Mouse (Mus musculus) left cerebral cortex, postnatal 25 days (tissue): ENCODE results near the gene Fam166b. TPM values are rescaled to one million over a fixed set of nuclear protein-coding genes. Genes with fewer than 3 reads are reported as not detected.

Source experiments
- DNase-seq, 2 experiments: peaks; one replicate each; pipeline ENCODE4 v3.0.0; 2022; ENCODE audit warnings: low spot score in 2 of 2, mixed read lengths in 1 of 2
- intact Hi-C: fragments of 180-260 bp; cut with DNase I; formaldehyde crosslinking; loops from one replicate; pipeline ENCODE4 v1.15.1; 2025
- total RNA-seq, 2 experiments: library from RNA; stranded (reverse); gene quantifications; 2 replicates each; pipeline ENCODE4 v1.2.3; 2021

Fam166b gene
- total RNA-seq, 2 experiments from 2014 or later: 0.62 to 1.2 TPM

DNA sequence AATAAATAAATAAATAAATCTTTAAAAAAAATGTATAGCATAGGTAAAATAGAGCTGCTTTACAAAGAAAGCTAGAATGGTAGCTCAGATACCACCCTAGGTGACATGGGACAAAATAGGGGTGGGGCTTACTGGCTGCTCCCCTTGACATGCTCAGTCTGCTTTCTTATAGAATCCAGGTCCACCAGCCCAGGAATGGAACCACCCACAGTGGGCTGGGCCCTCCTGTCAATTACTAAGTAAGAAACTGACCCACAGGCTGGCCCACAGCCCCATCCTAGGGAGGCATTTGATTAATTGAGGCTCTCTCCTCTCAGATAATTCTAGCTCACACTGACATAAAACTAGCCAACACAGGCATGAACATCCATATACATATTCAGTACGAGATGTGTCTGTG lies 3.9 kb upstream of the Fam166b start:
- intact Hi-C loops: no loop called here
- no peak for DNase-seq

GRCm38 (mm10) chr4:43431690-43432089 lies 2.8 kb upstream of the Fam166b start:
- peak; percentile 77 to 89 for DNase-seq
- intact Hi-C loops: no loop called here

DNA sequence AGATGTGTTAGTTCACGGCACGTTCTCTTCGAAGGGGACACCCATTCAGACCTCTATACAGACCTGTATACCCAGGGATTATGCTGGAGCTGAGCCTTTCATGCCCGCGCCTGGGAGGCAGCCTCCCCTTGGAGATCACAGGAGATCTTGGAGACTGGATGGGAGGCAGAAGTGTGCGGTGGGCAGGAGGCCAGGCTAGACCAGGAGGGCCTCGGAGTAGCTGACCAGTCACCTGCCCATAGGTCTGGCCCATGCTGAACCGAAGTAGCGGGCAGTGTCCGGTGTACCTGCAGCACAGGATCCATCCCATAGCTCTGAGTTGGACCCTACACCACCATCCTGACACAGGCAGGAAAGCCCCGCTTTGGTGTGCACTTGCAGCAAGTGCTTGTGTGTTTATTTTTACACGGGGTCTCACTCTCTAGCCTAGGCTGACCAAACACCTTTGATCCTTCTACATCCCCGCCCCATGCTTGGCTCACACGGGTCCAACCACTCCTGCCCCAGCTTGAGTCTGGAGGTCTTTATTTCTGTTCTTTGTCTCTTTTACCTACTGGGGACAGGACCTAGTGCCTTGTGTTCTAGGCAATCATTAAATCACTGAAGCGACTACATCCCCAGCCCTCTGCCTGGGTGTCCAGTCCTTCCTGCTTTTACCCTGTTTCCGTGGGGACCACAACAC lies 613 bp downstream of the Fam166b start:
- DNase-seq: no peak
- intact Hi-C loops: no loop called here

DNA sequence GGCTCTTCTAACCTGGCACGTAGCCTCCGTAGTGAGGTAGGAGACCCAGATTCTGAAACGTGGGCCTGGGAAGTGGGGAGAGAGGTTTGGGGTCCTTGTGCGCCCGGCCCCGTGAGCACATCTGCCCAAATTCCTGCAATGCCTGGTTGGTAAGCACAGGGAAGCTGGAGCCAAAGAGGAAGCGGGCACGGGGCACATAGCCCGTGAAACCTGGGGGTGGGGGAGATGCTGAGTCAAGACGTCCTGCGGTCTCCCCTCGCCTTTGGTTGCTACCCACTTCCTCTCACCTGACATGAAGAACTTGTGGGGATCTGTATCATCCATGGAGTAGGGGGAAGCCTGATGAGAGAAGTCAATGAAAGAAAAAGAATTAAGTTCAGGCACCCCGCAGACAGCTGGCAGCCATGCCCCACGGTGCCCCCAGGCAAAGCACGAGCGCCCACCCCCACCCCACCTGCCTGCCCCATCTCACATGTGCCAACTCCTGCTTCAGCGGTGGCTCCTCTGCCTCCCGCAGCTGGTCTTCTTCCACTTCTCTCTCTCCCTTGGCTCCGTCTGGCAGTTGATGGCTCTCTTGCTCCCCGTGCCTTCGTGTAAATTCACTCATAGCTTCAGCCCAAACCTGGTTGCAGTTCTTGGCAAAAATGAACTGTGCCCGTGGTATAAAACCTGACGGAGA lies 1.3 kb downstream of the Fam166b start:
- DNase-seq: no peak
- intact Hi-C loops: no loop called here

DNA sequence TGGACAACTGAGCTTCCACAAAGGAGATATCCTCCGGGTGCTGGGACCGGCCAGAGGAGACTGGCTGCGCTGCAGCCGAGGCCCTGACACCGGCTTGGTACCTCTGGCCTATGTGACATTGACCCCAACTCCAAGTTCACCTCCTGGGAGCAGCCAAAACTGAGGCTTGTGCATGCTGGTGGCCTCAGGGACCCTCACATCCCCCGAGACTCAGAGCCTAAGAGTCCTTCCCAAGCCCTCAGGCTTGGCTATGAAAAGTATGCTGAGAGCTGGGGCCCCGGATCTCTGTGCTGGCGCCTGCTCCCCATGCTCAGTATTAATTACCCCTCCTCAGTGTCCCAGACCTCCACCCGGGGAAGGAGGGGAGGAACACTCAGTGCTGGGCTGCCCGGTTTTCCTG lies 2.4 kb downstream of the Fam166b start:
- intact Hi-C loops: no loop called here
- no peak for DNase-seq

DNA sequence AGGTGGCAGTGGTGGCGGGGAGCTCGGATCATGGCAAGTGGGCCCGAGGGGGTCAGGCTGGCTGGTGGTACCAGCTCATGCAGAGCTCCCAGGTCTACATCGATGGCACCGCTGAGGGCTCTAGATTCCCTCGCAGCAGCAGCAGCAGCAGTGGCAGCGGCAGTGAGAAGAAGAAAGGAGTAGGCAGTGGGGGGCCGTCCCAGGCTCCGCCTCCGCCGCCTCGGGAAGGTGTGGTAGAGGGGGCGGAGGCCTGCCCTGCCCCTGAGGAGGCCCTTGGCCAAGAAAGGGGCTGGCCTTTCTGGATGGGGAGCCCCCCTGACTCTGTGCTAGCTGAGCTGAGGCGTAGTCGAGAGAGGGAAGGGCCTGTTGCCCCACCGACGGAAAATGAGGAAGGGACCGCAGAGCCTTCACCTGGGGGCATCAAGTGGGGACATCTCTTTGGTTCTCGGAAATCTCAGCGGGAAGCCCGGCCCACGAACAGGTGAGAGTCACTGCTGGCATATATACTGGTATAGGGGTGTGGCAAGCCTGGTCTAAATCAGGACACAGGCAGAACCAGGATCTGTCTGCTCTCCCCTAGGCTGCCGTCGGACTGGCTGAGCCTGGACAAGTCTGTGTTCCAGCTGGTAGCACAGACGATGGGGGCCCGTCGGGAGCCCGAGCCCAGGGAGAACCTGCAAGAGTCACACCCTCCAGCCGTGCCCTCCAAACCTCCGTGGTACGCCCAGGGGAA lies 3.1 kb downstream of the Fam166b start:
- DNase-seq: no peak
- intact Hi-C loops: no loop called here

DNA sequence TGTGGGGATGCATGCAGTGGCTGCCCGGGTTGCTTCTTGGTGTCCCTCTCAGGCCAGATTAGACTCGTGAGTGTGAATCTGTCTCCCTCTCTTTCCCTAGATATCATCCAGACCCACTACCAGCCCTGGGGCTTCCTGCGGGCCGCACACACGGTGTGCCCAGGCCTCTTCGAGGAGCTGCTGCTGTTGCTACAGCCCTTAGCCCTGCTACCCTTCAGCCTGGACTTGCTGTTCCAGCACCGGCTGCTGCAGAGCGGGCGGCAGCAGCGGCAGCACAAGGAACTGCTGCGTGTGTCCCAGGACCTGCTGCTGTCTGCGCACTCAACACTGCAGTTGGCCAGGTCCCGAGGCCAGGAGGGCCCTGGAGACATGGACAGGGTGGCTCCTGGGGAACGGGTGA lies 3.7 kb downstream of the Fam166b start:
- intact Hi-C loops: no loop called here
- no peak for DNase-seq

DNA sequence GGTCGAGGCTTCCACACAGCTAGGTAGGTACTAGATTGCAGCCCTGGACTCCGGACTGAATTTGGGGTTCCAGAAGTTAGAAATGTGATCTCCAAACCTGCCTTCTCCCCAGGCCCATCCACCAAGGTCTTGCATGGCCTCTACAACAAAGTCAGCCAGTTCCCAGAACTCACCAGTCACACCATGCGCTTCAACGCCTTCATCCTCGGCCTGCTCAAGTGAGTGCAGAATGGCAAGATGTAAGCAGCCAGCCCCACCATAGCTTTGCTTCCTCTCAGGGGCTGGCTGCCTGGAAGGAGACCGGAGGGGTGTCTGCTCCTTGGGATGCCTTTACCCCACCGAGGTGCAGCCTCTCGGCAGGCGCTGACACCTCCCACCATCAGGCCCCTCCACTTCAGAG lies 4.9 kb downstream of the Fam166b start:
- intact Hi-C loops: loop anchor here (5.0 kb wide), 1 partner anchor 377 kb away; the partner anchor contains the start of gene Fam214b
- no peak for DNase-seq

DNA sequence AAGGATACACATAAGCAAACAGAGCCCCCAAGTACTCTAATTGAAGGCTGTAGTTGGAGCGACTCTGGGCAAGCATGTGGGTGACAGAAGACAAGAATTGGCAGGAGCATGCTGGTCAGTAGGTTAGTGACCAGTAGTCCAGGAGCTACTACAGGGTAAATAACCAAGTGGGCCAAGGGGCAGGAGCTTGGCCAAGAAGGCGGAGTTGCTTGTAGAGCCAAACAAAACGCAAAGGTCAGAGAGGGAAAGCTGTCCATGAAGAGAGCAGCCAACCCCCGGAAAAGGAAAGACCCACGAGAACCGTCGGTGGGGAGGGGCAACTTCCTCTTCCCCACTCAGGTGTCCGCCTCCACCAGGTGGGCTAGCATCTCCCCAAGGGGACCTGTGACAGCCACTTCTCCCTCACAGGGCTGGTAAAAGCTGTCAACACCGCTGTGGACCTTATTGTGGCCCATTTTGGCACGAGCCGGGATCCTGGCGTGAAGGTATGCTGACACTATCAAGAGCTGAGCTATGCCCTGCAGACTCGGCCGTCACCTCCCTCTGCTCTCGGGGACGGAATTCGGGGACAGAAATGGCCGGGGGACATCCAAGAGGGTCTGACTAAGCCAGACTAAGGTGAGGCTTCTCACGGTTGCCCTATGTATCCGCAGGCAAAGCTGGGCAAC lies 5.5 kb downstream of the Fam166b start:
- no peak for DNase-seq
- intact Hi-C loops: loop anchor here (5.0 kb wide), 1 partner anchor 376 kb away; the partner anchor contains the start of gene Fam214b

DNA sequence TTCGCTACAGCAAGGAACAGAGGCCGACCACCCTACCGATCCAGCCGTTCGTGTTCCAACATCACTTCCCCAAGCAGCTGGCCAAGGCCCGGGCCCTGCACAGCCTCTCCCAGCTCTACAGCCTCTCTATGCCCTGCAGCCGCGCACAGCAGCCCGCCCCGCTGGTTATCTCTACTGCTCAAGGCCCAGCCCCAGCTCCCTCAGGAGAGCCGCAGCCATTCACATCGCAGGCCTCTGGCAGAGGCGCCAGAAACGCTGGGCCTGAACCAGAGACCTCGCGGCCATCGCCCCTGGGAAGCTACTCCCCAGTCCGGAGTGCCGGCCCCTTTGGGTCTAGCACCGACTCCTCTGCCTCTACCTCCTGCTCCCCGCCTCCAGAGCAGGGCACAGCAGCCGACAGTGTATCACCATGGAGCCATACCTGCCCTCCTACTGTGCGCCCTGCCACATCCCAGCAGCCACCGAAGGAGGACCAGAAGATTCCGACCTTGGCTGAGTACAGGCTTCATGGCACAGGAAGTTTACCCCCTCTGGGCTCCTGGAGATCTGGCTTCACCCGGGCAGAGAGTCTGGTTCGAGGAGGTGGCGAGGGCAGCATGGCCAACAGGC lies 7.2 kb downstream of the Fam166b start:
- DNase-seq: no peak
- intact Hi-C loops: loop anchor here (5.0 kb wide), 1 partner anchor 374 kb away; the partner anchor contains the start of gene Fam214b

DNA sequence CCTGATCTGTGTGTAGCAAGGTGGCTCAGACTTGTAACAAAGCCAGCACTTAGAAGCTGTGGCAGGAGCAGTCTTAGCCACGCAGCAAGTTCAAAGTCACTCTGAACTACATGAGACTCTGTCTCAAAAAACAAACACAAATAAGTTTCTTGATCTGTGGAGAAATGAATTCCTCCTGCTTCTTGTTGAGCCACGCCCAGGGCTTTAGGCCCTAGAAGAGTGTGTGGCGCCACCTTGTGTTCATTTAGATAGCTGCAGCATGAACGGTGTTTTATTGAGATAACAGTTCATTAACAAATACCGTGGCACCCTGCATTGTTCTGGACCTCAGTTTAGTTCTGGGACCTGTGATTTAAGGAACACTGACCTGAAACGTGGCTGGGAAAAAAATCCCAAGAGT lies 8.6 kb downstream of the Fam166b start:
- intact Hi-C loops: loop anchor here (1.0 to 5.0 kb wide), 4 partner anchors 37 to 373 kb away; partner anchors contain the start of genes Atp8b5 and Fam214b
- peak; percentile 81 to 85 for DNase-seq

DNA sequence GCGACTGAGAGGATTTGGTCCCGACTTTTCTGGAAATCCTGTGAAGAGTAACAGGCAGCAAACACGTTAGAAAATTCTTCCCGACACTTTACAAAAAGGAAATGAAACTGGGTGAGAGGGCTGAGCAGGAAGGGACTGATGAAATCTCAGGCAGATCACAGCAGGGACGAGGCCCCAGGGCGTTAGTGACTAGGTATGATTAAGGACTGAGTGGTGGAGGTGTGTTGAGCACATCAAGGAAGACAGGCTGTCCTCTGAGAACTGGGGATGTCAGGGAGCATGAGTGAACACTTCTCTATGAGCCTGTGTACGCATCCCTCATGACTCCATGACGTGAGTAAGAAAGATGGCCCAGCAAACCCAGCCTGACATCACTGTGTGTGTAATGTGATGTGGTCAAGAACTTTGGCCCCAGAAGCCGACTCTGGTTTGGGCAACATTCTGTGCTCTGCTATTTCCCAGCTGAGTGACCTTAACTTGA lies 9.1 kb downstream of the Fam166b start:
- intact Hi-C loops: loop anchor here (1.0 to 5.0 kb wide), 4 partner anchors 37 to 373 kb away; partner anchors contain the start of genes Atp8b5 and Fam214b
- no peak for DNase-seq

DNA sequence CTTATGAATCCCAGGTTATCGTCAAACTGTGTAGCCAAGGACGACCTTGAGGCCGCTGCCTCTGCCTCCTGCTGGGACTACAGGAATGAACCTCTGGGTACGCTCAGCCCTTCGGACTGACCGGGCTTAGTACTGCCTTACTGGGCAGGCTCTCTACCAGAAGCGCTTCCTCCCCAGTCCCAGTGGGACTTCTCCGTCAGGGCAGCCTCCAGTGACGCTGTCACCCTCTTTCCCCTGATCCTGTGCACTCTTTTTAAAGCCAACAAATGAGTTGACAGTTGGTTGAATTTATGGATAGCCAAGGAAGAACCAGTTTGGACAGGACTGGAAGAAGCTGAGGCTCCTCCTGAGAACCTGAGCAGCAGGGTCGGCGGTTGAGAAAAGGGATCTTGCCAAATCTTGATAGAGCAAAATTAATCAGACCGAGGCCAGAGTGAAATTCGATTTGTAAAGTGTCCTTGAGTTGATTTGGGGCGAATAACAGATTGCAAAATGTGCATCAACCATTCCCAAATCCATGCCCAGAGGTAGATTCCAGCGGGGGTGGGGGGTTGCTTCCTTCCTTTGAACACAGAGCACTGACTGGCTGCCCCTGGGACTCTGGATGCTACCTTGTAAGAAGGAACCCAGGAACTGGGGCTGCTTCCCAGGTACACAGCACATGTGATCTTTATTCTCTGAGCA lies 9.8 kb downstream of the Fam166b start:
- intact Hi-C loops: no loop called here
- DNase-seq: no peak

- intact Hi-C loops: no loop called here
- no peak for DNase-seq
Observed at GRCm38 (mm10) chr4:43418450-43418849, 10.5 kb downstream of the Fam166b start.

DNA sequence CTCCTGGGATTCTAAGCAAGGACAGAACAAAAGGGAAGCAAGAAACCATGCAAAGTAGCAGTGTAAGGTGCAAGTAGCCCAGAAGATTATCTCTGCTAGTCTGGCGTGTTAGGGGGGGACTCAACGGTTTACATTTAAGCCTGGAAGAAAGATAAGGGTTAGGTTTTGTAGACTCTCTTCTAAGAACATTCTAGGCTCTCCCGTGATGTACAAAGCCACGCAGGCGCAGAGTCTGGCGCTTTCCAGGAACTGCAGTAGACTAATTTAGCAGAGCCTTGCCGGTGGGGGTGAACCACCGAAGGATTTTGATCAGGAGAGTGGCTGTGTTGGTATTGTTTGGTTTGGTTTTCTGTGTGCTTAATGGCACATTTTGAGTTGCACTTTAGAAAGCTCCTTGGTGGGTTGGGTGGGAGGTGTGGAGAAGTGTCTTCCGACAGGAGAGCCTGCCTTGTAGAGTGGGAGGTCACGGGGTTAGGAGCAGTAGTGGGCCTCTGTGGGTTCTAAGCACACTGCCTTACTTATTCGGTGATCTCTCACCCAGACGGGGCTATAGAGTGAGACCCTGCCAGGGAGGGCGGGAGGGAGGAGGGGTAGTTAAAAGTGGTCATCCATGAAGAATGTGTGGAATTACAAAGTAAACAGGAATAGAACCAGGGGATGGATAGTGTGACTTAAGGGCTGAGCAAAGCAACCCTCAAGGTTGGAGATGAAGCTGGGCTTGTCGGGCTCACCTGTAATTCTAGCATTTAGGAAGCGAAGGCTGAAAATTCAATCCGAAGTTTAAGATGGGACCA lies 11.5 kb downstream of the Fam166b start:
- intact Hi-C loops: no loop called here
- DNase-seq: peak in 1 of 2 experiments; percentile 48

DNA sequence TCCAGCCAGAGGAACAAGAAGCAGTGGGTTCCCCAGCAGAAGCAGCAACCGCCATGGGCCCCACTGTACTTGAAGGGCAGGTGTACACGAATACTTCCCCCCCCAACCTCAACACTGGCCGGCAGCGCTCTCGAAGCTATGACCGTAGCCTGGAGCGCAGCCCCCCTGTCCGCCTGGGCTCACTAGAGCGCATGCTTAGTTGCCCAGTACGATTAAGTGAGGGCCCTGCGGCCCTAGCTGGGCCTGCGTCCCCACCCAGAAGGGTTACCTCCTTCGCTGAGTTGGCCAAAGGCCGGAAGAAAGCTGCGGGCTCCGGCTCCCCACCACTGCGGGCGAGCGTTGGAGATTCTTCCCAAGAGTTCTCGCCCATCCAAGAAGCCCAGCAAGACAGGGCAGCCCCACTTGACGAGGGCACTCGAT lies 12.9 kb downstream of the Fam166b start:
- DNase-seq: no peak
- intact Hi-C loops: no loop called here

DNA sequence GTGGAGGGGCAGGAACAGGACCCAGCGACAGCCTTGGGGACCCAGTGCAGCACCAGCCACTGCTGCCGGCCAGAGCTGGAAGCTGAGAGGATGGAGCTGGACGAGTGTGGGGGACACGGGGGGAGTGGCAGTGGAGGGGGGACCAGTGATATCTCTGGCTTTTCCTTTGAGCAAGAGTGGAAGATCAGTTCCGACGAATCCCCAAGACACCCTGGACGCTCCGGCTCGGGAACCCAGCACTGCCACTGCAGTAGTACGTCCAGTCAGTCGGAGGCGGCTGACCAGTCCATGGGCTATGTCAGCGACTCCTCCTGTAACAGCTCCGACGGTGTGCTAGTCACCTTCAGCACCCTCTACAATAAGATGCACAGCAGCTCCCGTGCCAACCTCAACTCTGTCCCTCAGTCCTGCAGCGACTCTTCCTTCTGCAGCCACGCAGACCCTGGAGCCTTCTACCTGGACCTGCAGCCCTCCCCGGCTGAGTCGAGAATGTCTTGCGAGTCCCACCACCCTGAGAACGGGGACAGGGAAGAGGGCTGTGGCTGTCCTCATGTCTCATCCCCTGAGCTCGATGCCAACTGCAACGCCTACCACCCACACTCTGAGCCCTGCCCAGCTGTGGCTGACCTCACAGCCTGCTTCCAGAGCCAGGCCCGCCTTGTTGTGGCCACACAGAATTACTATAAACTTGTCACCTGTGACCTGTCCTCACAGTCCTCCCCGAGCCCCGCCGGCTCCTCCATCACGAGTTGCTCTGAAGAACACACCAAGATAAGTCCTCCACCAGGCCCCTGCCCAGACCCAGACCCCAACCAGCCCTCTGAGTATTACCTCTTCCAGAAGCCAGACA lies 13.5 kb downstream of the Fam166b start:
- no peak for DNase-seq
- intact Hi-C loops: no loop called here
